Mouse (Mus musculus) layer of hippocampus, adult 8-10 months (tissue): Measurements from ENCODE around the gene Zswim2. TPM values are rescaled to one million over a fixed set of nuclear protein-coding genes. Genes with fewer than 3 reads are reported as not detected.
"Not testable (repeated sequence)": the region's sequence is repeated elsewhere in the genome, so short reads cannot be mapped to it uniquely, and the experiment has no call there.

ENCODE experiments used
- DNase-seq, 2 experiments: peaks; one replicate each; pipeline ENCODE4 v3.0.0; 2022; ENCODE audit warnings: low spot score in 2 of 2
- total RNA-seq, 4 experiments: library from RNA; stranded (reverse); gene quantifications; 2 replicates each; pipeline ENCODE4 v1.2.4; 2022

Gene Zswim2
- not detected for total RNA-seq

- DNase-seq: peak; percentile 89 to 93
These were observed at the start of gene Zswim2 for GRCm38 (mm10) chr2:83940931-83941361. Gene Zswim2 (minus strand): TSS chr2:83941228.

- DNase-seq: not testable (repeated sequence)
These were observed 49.2 kb upstream of the Zswim2 start, which contains the start of gene Gm13691 for GRCm38 (mm10) chr2:83990253-83990652. Gene Gm13691 (plus strand): TSS chr2:83990553.

GRCm38 (mm10) chr2:83984443-83984842, 43.4 kb upstream of the Zswim2 start, which contains the start of gene Gm13697:
Gene Gm13697 (plus strand): TSS chr2:83984743.
- not testable (repeated sequence) for DNase-seq

- DNase-seq: not testable (repeated sequence)
These were observed 37.6 kb upstream of the Zswim2 start, which contains the start of gene Gm13694 for GRCm38 (mm10) chr2:83978633-83979032. Gene Gm13694 (plus strand): TSS chr2:83978933.

- not testable (repeated sequence) for DNase-seq
These were observed 31.8 kb upstream of the Zswim2 start, which contains the start of gene Gm13696 for GRCm38 (mm10) chr2:83972823-83973222. Gene Gm13696 (plus strand): TSS chr2:83973123.

GRCm38 (mm10) chr2:83967013-83967412, 26.0 kb upstream of the Zswim2 start, which contains the start of gene Gm13695:
Gene Gm13695 (plus strand): TSS chr2:83967313.
- DNase-seq: not testable (repeated sequence)

- DNase-seq: not testable (repeated sequence)
These were observed 20.2 kb upstream of the Zswim2 start, which contains the start of gene Gm13693 for GRCm38 (mm10) chr2:83961203-83961602. Gene Gm13693 (plus strand): TSS chr2:83961503.

- DNase-seq: not testable (repeated sequence)
These were observed 14.4 kb upstream of the Zswim2 start, which contains the start of gene Gm13698 for GRCm38 (mm10) chr2:83955393-83955792. Gene Gm13698 (plus strand): TSS chr2:83955693.

- DNase-seq: no peak
These were observed 764 bp upstream of the Zswim2 start for GRCm38 (mm10) chr2:83941792-83942191.

GRCm38 (mm10) chr2:83941378-83941777, 350 bp upstream of the Zswim2 start:
- DNase-seq: no peak

- DNase-seq: no peak
These were observed 11.4 kb downstream of the Zswim2 start for GRCm38 (mm10) chr2:83929478-83930088.

GRCm38 (mm10) chr2:83901896-83902540, 39.0 kb downstream of the Zswim2 start:
- no peak for DNase-seq

- no peak for DNase-seq
These were observed 47.3 kb downstream of the Zswim2 start for GRCm38 (mm10) chr2:83893701-83894100.

- DNase-seq: no peak
These were observed 57.1 kb downstream of the Zswim2 start for GRCm38 (mm10) chr2:83883850-83884420.

Other genes starting within 250 kb of the Zswim2 start
- 10 to 100 TPM; 61.5 to 76.4 (median 72.2) TPM for gene Itgav, start 216.8 kb downstream of the Zswim2 start, total RNA-seq
- 100 to 1,000 TPM; 184 to 209 (median 204) TPM for gene Fam171b, start 128.6 kb downstream of the Zswim2 start, total RNA-seq
- 1 to 10 TPM; 1.5 to 2.1 (median 1.8) TPM for gene Gm13698, start 14.5 kb upstream of the Zswim2 start, total RNA-seq
- gene Gm13693, start 20.3 kb upstream of the Zswim2 start, total RNA-seq: 1 to 10 TPM; 1.5 to 2.1 (median 1.8) TPM
- gene Gm13695, start 26.1 kb upstream of the Zswim2 start, total RNA-seq: 1 to 10 TPM in 2 of 4 experiments, not detected in 2; 1.5 to 1.6 TPM
- gene Gm13696, start 31.9 kb upstream of the Zswim2 start, total RNA-seq: 1 to 10 TPM; 1.5 to 2.1 (median 1.8) TPM
- 1 to 10 TPM; 1.5 to 2.1 (median 1.8) TPM for gene Gm13694, start 37.7 kb upstream of the Zswim2 start, total RNA-seq
- gene Gm13697, start 43.5 kb upstream of the Zswim2 start, total RNA-seq: 1 to 10 TPM; 1.5 to 2.1 (median 1.8) TPM
- gene Gm13691, start 49.3 kb upstream of the Zswim2 start, total RNA-seq: 1 to 10 TPM; 1.5 to 2.1 (median 1.8) TPM